Mouse (Mus musculus) heart, embryonic 16.5 days (tissue): ENCODE results near the gene Baz2b. TPM values are rescaled to one million over a fixed set of nuclear protein-coding genes. Genes with fewer than 3 reads are reported as not detected.

ENCODE experiments used
- ATAC-seq: fragments of 200-750 bp; cut with Nextera tagmentation; replicated peaks from 2 replicates; pipeline ENCODE4 v1.8.0; 2017; ENCODE audit warnings: moderate number of reproducible peaks; ENCODE audit not compliant: insufficient read depth, low FRiP score; ENCODE audit errors: extremely low read depth
- H3K27ac ChIP-seq: fragments of 300-500 bp; sonication (generic); 2 replicates; pipeline ENCODE4 v1.5.1; 2014; ENCODE audit warnings: mild to moderate bottlenecking, low read length, control low read depth, moderate library complexity
- H3K27me3 ChIP-seq: fragments of 300-500 bp; sonication (generic); 2 replicates; pipeline ENCODE4 v1.6.1; 2014; ENCODE audit warnings: low read length, mixed read lengths; ENCODE audit not compliant: control insufficient read depth, insufficient read depth
- H3K36me3 ChIP-seq: fragments of 300-500 bp; sonication (generic); 2 replicates; pipeline ENCODE4 v1.6.1; 2014; ENCODE audit not compliant: control insufficient read depth, insufficient read depth
- H3K4me1 ChIP-seq: fragments of 300-500 bp; sonication (generic); 2 replicates; pipeline ENCODE4 v1.6.1; 2014; ENCODE audit warnings: low read length, mixed read lengths; ENCODE audit not compliant: control insufficient read depth, insufficient read depth
- H3K4me2 ChIP-seq: fragments of 300-500 bp; sonication (generic); 2 replicates; pipeline ENCODE4 v1.6.1; 2014; ENCODE audit warnings: low read depth, mild to moderate bottlenecking, control low read depth, low read length
- H3K4me3 ChIP-seq: fragments of 300-500 bp; sonication (generic); 2 replicates; pipeline ENCODE4 v1.5.1; 2014; ENCODE audit warnings: mild to moderate bottlenecking, control low read depth, low read length
- H3K9ac ChIP-seq: fragments of 300-500 bp; sonication (generic); 2 replicates; pipeline ENCODE4 v1.6.1; 2014; ENCODE audit warnings: low read length, control low read depth
- H3K9me3 ChIP-seq: fragments of 300-500 bp; sonication (generic); replicated peaks from 2 replicates; pipeline ENCODE4 v1.6.1; 2016; ENCODE audit warnings: low read length; ENCODE audit not compliant: control insufficient read depth
- WGBS: fragments of 180-500 bp; shearing (Covaris S2); extraction: QIAGEN DNeasy Blood & Tissue Kit; methylation state at CpG from one replicate; pipeline ENCODE4 v1.1.7; 2014; 5-methylcytosine and 5-hydroxymethylcytosine counted together
- polyA plus RNA-seq: library from polyadenylated mRNA; unstranded; fragments of >200 nt; fragmentation: Nextera tagmentation; extraction: Ambion mirVana; gene quantifications from 2 replicates; pipeline ENCODE4 v1.2.1, GENCODE M21; 2015

Gene Baz2b
- polyA plus RNA-seq, 1 experiment from 2014 or later = 42.7 TPM

- Histone ChIP-seq H3K27ac (no peak overlapping the region), H3K9ac (no peak overlapping the region), H3K36me3 (no peaks in the 10 kb centered on the region), H3K9me3 (no peaks in the 10 kb centered on the region), H3K4me3 (no peak overlapping the region), H3K27me3 (no peaks in the 10 kb centered on the region), H3K4me1 (peaks cover 11% of the 10 kb centered on the region), H3K4me2 (no peak overlapping the region)
- 35% methylated on average over 6 of the region's 6 CpGs for WGBS
- no peak for ATAC-seq
These were observed 222.1 kb downstream of the Baz2b start for GRCm38 (mm10) chr2:59987521-59987920.

- ATAC-seq = peak; percentile 18
- Histone ChIP-seq H3K4me2 (peak overlapping the region; percentile 28; the same call in 1 of the 2 replicates), H3K4me1 (peaks cover 13% of the 10 kb centered on the region), H3K9ac (no peak overlapping the region), H3K36me3 (peaks cover 7% of the 10 kb centered on the region), H3K27me3 (no peaks in the 10 kb centered on the region), H3K9me3 (no peaks in the 10 kb centered on the region), H3K27ac (peak overlapping the region; percentile 17; the same call in 1 of the 2 replicates), H3K4me3 (no peak overlapping the region)
- 31% methylated on average over 6 of the region's 6 CpGs for WGBS
These were observed 230.0 kb downstream of the Baz2b start for GRCm38 (mm10) chr2:59979488-59980220.

- WGBS = 72% methylated on average over 5 of the region's 5 CpGs
- peaks cover 25% of the 10 kb centered on the region for H3K4me1 ChIP-seq
These were observed 233.0 kb downstream of the Baz2b start for GRCm38 (mm10) chr2:59976680-59977079.

GRCm38 (mm10) chr2:59975772-59976171 lies 233.9 kb downstream of the Baz2b start:
- WGBS = 86% methylated on average over 6 of the region's 6 CpGs
- Histone ChIP-seq H3K9me3 (no peaks in the 10 kb centered on the region), H3K4me3 (no peak overlapping the region), H3K27ac (no peak overlapping the region), H3K9ac (no peak overlapping the region), H3K27me3 (no peaks in the 10 kb centered on the region), H3K36me3 (peaks cover 7% of the 10 kb centered on the region), H3K4me1 (peaks cover 28% of the 10 kb centered on the region), H3K4me2 (no peak overlapping the region)
- no peak for ATAC-seq

More at GRCm38 (mm10) chr2:59976680-59977079, 233.0 kb downstream of the Baz2b start:
- Histone ChIP-seq H3K27ac (peak overlapping the region; percentile 29), H3K4me2 (no peak overlapping the region), H3K9ac (no peak overlapping the region), H3K9me3 (no peaks in the 10 kb centered on the region), H3K4me3 (no peak overlapping the region), H3K27me3 (no peaks in the 10 kb centered on the region), H3K36me3 (peaks cover 7% of the 10 kb centered on the region)
- no peak for ATAC-seq

GRCm38 (mm10) chr2:59973962-59974361 lies 235.7 kb downstream of the Baz2b start:
- no peak overlapping the region for H3K9ac ChIP-seq
- H3K4me3 ChIP-seq = no peak overlapping the region
- peaks cover 9% of the 10 kb centered on the region for H3K36me3 ChIP-seq
- no peak overlapping the region for H3K27ac ChIP-seq
- ATAC-seq = no peak
- WGBS = 87% methylated on average over 5 of the region's 5 CpGs
- H3K27me3 ChIP-seq = no peaks in the 10 kb centered on the region
- H3K4me1 ChIP-seq = peaks cover 26% of the 10 kb centered on the region
- no peak overlapping the region for H3K4me2 ChIP-seq
- H3K9me3 ChIP-seq = no peaks in the 10 kb centered on the region

GRCm38 (mm10) chr2:59973104-59973641 lies 236.5 kb downstream of the Baz2b start:
- WGBS = 43% methylated on average over 4 of the region's 4 CpGs
- Histone ChIP-seq H3K4me1 (peaks cover 26% of the 10 kb centered on the region), H3K36me3 (peaks cover 16% of the 10 kb centered on the region), H3K9ac (peak overlapping the region; percentile 34; the same call in 1 of the 2 replicates), H3K9me3 (no peaks in the 10 kb centered on the region), H3K27me3 (no peaks in the 10 kb centered on the region), H3K4me3 (0 out of 2 replicates have a peak overlapping the region, but pooled peaks have one; percentile 3), H3K27ac (peak overlapping the region; percentile 65), H3K4me2 (peak overlapping the region; percentile 36; the same call in 1 of the 2 replicates)
- ATAC-seq = peak; percentile 66

GRCm38 (mm10) chr2:59970511-59970910 lies 239.1 kb downstream of the Baz2b start:
- no peaks in the 10 kb centered on the region for H3K9me3 ChIP-seq
- H3K36me3 ChIP-seq = peaks cover 20% of the 10 kb centered on the region
- no peaks in the 10 kb centered on the region for H3K27me3 ChIP-seq
- H3K9ac ChIP-seq = no peak overlapping the region
- peaks cover 23% of the 10 kb centered on the region for H3K4me1 ChIP-seq
- no peak for ATAC-seq
- 70% methylated on average over 9 of the region's 9 CpGs for WGBS
- H3K27ac ChIP-seq = no peak overlapping the region
- H3K4me2 ChIP-seq = no peak overlapping the region
- H3K4me3 ChIP-seq = no peak overlapping the region

GRCm38 (mm10) chr2:59969099-59969498 lies 240.5 kb downstream of the Baz2b start:
- Histone ChIP-seq H3K4me2 (no peak overlapping the region), H3K4me1 (peaks cover 20% of the 10 kb centered on the region), H3K4me3 (no peak overlapping the region), H3K27me3 (no peaks in the 10 kb centered on the region), H3K27ac (no peak overlapping the region), H3K9ac (no peak overlapping the region), H3K36me3 (peaks cover 16% of the 10 kb centered on the region), H3K9me3 (no peaks in the 10 kb centered on the region)
- WGBS = 71% methylated on average over 10 of the region's 10 CpGs
- ATAC-seq = no peak

- H3K4me2 ChIP-seq = no peak overlapping the region
- H3K9ac ChIP-seq = no peak overlapping the region
- H3K36me3 ChIP-seq = peaks cover 16% of the 10 kb centered on the region
- no peaks in the 10 kb centered on the region for H3K9me3 ChIP-seq
- 71% methylated on average over 7 of the region's 7 CpGs for WGBS
- ATAC-seq = no peak
- no peaks in the 10 kb centered on the region for H3K27me3 ChIP-seq
- no peak overlapping the region for H3K4me3 ChIP-seq
- no peak overlapping the region for H3K27ac ChIP-seq
- H3K4me1 ChIP-seq = peaks cover 17% of the 10 kb centered on the region
These were observed 241.0 kb downstream of the Baz2b start for GRCm38 (mm10) chr2:59968593-59968992.
